Mouse (Mus musculus): ENCODE data around the gene Pla2g4a. TPM values are rescaled to one million over a fixed set of nuclear protein-coding genes. Genes with fewer than 3 reads are reported as not detected.

The Pla2g4a gene
- polyA plus RNA-seq, 1 experiment: 2.9 TPM

GRCm38 (mm10) chr1:149866202-149866601, 94.9 kb downstream of the Pla2g4a start:
- no peak overlapping the region for H3K4me3 ChIP-seq (replicated peaks; ENCODE audit: extremely low read depth, low read depth, low read length)
- no peaks in the 10 kb centered on the region for H3K4me1 ChIP-seq (ENCODE audit: control insufficient read depth, insufficient read depth, low read length)
- TF ChIP-seq POLR2A (IDR thresholded peaks at IDR 0.05; ENCODE audit: borderline replicate concordance, extremely low read depth, low read depth, low read length): no peak
- TF ChIP-seq CTCF (IDR thresholded peaks at IDR 0.05; ENCODE audit: insufficient read depth, low read length): no peak
- DNase-seq: no peak
- 94% methylated on average over 3 of the region's 3 CpGs for WGBS

DNA sequence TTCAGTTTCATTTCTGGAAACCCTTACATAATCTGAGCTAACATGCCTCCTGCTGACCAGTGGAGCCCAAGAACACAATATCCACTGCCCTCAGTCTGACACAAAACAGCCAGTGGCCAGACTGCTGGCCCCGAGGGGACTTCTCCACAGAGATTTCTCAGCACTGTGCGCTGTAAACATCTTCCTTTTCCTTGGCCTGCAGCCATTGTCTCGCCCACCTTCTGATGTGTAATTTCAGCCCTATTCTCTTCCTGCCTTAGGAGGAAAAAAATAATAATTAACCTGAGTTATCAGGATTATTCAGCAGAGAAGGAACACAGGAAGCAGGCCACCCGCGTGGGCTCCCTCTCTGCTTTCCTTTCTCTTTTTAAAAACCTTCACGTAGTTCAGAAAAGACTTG, 98.3 kb downstream of the Pla2g4a start:
- peak; percentile 10 for DNase-seq

DNA sequence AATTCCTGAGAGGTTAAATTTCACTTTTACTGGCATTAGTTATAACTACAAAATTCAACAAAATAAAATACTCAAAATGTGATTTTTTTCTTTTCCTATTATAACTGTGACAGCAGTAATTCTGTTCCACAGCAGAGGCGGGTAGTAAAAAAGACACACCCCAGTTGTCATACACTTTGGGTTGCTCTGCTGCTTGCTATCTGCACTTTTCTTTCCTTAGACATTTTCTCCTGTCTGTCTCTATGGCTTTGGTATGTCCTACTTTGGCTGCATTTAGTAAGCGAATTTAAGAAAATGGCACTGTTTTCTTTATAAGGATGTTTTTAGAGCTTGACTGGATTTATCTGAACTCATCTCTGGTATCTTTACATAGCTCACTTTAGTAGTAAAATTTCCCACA, 98.9 kb downstream of the Pla2g4a start:
- no peak for DNase-seq
- Histone ChIP-seq H3K4me1 (ENCODE audit: control insufficient read depth, insufficient read depth, low read length) (no peaks in the 10 kb centered on the region), H3K4me3 (replicated peaks; ENCODE audit: extremely low read depth, low read depth, low read length) (no peak overlapping the region)
- TF ChIP-seq CTCF (IDR thresholded peaks at IDR 0.05; ENCODE audit: insufficient read depth, low read length) (no peak), POLR2A (IDR thresholded peaks at IDR 0.05; ENCODE audit: borderline replicate concordance, extremely low read depth, low read depth, low read length) (no peak)
- WGBS: 81% methylated on average over 2 of the region's 2 CpGs

More for the DNA sequence above, 98.3 kb downstream of the Pla2g4a start:
- WGBS: 28% methylated on average over 6 of the region's 6 CpGs
- TF ChIP-seq CTCF (IDR thresholded peaks at IDR 0.05; ENCODE audit: insufficient read depth, low read length) (no peak), POLR2A (IDR thresholded peaks at IDR 0.05; ENCODE audit: borderline replicate concordance, extremely low read depth, low read depth, low read length) (no peak)
- Histone ChIP-seq H3K4me3 (replicated peaks; ENCODE audit: extremely low read depth, low read depth, low read length) (no peak overlapping the region), H3K4me1 (ENCODE audit: control insufficient read depth, insufficient read depth, low read length) (no peaks in the 10 kb centered on the region)

DNA sequence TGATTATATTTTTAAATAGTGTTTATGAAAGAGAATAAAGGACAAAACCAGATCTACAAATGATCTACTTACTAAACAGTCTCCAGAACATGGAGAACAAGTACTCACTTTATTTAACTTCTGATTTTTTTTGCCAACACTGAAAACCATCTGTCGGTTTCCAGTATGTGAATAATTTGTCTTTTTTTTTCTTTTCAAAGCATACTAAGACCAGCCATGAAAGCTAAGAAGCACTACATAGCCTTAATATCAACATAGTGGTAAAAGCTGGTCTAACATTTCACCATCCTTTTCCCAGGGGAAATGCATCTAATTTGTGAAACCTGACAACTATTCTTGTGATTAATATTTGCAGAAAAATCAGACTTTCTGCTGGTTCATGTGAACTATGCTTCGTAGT, 99.5 kb downstream of the Pla2g4a start:
- Histone ChIP-seq H3K4me1 (ENCODE audit: control insufficient read depth, insufficient read depth, low read length) (no peaks in the 10 kb centered on the region), H3K4me3 (replicated peaks; ENCODE audit: extremely low read depth, low read depth, low read length) (no peak overlapping the region)
- TF ChIP-seq CTCF (IDR thresholded peaks at IDR 0.05; ENCODE audit: insufficient read depth, low read length) (no peak), POLR2A (IDR thresholded peaks at IDR 0.05; ENCODE audit: borderline replicate concordance, extremely low read depth, low read depth, low read length) (no peak)
- 76% methylated on average over 2 of the region's 2 CpGs for WGBS
- no peak for DNase-seq

DNA sequence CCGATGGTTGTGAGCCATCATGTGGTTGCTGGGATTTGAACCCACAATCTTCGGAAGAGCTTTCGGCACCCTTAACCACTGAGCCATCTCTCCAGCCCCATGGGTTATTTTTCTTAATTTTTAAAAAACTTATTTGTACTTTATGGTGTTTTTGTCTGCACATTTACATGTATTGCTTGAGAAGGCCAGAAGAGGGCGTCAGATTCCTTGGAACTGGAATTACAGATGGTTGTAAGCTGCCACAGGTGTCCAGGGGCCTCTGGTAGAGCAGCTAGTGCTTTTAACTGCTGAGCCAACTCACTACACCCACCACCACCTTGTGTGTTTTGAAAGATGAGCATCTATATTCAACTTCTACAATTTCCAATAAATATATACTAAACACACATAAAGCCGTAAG, 102.4 kb downstream of the Pla2g4a start:
- 80% methylated on average over 5 of the region's 5 CpGs for WGBS
- TF ChIP-seq POLR2A (IDR thresholded peaks at IDR 0.05; ENCODE audit: borderline replicate concordance, extremely low read depth, low read depth, low read length) (no peak), CTCF (IDR thresholded peaks at IDR 0.05; ENCODE audit: insufficient read depth, low read length) (no peak)
- no peaks in the 10 kb centered on the region for H3K4me1 ChIP-seq (ENCODE audit: control insufficient read depth, insufficient read depth, low read length)
- DNase-seq: no peak
- H3K4me3 ChIP-seq (replicated peaks; ENCODE audit: extremely low read depth, low read depth, low read length): no peak overlapping the region

GRCm38 (mm10) chr1:149856720-149857119, 104.4 kb downstream of the Pla2g4a start:
- DNase-seq: peak; percentile 59
- WGBS: 14% methylated on average over 9 of the region's 9 CpGs
- TF ChIP-seq CTCF (IDR thresholded peaks at IDR 0.05; ENCODE audit: insufficient read depth, low read length) (peak; percentile 73), POLR2A (IDR thresholded peaks at IDR 0.05; ENCODE audit: borderline replicate concordance, extremely low read depth, low read depth, low read length) (no peak)
- Histone ChIP-seq H3K4me1 (ENCODE audit: control insufficient read depth, insufficient read depth, low read length) (no peaks in the 10 kb centered on the region), H3K4me3 (replicated peaks; ENCODE audit: extremely low read depth, low read depth, low read length) (no peak overlapping the region)

GRCm38 (mm10) chr1:149855581-149855980, 105.5 kb downstream of the Pla2g4a start:
- H3K4me1 ChIP-seq (ENCODE audit: control insufficient read depth, insufficient read depth, low read length): no peaks in the 10 kb centered on the region
- WGBS: 79% methylated on average over 4 of the region's 4 CpGs
- DNase-seq: no peak

DNA sequence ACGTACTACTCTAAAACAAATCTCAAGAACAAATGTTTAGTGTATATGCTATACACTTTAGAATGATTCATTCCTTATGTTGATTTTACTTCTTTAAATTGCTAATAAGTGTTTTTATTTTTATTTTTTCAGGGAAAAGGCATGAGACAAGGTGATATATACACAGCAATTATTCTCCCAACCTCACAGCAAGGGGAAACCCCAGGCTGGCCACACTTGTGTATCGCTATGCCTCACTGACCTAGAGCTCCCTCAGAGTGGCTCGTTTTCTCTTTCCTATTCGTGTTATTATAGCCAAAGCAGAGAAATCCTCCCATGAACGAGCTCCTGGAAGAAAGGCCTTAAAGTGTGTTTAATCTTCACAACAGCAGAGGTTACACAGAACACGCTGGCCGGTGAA, 106.2 kb downstream of the Pla2g4a start:
- WGBS: 78% methylated on average over 7 of the region's 7 CpGs
- Histone ChIP-seq H3K4me3 (replicated peaks; ENCODE audit: extremely low read depth, low read depth, low read length) (no peak overlapping the region), H3K4me1 (ENCODE audit: control insufficient read depth, insufficient read depth, low read length) (no peaks in the 10 kb centered on the region)
- no peak for DNase-seq
- TF ChIP-seq POLR2A (IDR thresholded peaks at IDR 0.05; ENCODE audit: borderline replicate concordance, extremely low read depth, low read depth, low read length) (no peak), CTCF (IDR thresholded peaks at IDR 0.05; ENCODE audit: insufficient read depth, low read length) (no peak)

More at GRCm38 (mm10) chr1:149855581-149855980, 105.5 kb downstream of the Pla2g4a start:
- no peak overlapping the region for H3K4me3 ChIP-seq (replicated peaks; ENCODE audit: extremely low read depth, low read depth, low read length)
- TF ChIP-seq CTCF (IDR thresholded peaks at IDR 0.05; ENCODE audit: insufficient read depth, low read length): no peak
- TF ChIP-seq POLR2A (IDR thresholded peaks at IDR 0.05; ENCODE audit: borderline replicate concordance, extremely low read depth, low read depth, low read length): no peak

DNA sequence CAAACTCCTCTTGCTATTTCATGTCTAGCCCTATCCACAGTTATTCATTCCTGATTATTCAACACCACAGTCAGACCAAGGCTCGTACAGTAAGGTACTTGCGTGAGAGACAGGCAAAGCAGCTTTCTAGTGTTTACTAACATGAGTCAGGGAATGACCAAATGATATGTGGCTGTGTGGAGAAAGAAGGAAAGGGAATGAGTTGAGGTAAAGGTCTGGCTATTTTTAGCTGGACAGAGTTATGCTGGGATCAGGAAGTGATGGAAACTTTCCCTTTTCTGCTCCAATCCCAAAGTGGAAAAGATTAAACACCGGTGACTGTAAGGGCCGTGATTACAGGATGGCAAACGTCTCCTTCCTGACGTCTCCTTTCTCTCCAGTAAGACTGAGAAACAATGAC, 114.4 kb downstream of the Pla2g4a start:
- DNase-seq: no peak
- 26% methylated on average over 6 of the region's 6 CpGs for WGBS
- Histone ChIP-seq H3K4me1 (ENCODE audit: control insufficient read depth, insufficient read depth, low read length) (no peaks in the 10 kb centered on the region), H3K4me3 (replicated peaks; ENCODE audit: extremely low read depth, low read depth, low read length) (no peak overlapping the region)
- TF ChIP-seq CTCF (IDR thresholded peaks at IDR 0.05; ENCODE audit: insufficient read depth, low read length): no peak
- TF ChIP-seq POLR2A (IDR thresholded peaks at IDR 0.05; ENCODE audit: borderline replicate concordance, extremely low read depth, low read depth, low read length): no peak

GRCm38 (mm10) chr1:149841845-149842244, 119.2 kb downstream of the Pla2g4a start:
- H3K4me1 ChIP-seq (ENCODE audit: control insufficient read depth, insufficient read depth, low read length): no peaks in the 10 kb centered on the region
- no peak overlapping the region for H3K4me3 ChIP-seq (replicated peaks; ENCODE audit: extremely low read depth, low read depth, low read length)
- 97% methylated on average over 1 of the region's 1 CpGs for WGBS
- DNase-seq: no peak
- no peak for TF ChIP-seq POLR2A (IDR thresholded peaks at IDR 0.05; ENCODE audit: borderline replicate concordance, extremely low read depth, low read depth, low read length)
- TF ChIP-seq CTCF (IDR thresholded peaks at IDR 0.05; ENCODE audit: insufficient read depth, low read length): no peak
